Mouse (Mus musculus): ENCODE measurements around the gene Zp3. TPM values are rescaled to one million over a fixed set of nuclear protein-coding genes. Genes with fewer than 3 reads are reported as not detected.

Zp3 gene
- polyA plus RNA-seq, 1 experiment = 0.11 TPM

DNA sequence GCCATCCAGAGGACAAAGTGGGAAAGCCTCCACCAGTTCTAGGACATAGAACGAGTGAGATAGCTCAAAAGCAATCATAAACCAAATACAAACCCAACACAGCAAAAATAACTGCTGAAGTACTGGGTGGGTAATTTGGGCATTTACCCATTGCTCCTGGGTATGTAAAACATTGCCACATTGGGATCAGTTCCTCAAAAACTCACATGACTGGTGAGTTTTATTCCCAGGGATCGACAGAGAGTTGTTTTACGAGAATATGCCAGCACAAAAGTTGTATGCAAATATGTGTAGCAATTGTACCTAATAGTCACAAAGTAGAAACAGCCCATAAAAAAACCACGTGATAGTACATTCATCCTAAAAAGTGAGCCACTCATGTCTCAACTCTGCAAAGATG lies 55.0 kb downstream of the Zp3 start:
- H3K36me3 ChIP-seq (ENCODE audit: control insufficient read depth, insufficient read depth) = no peaks in the 10 kb centered on the region
- TF ChIP-seq SRF (IDR thresholded peaks at IDR 0.05; ENCODE audit: control insufficient read depth, insufficient read length, low read depth) = no peak
- no peaks in the 10 kb centered on the region for H3K27me3 ChIP-seq (ENCODE audit: control insufficient read depth, insufficient read depth, insufficient read length)
- H3K79me2 ChIP-seq (ENCODE audit: control insufficient read depth, insufficient read depth) = no peaks in the 10 kb centered on the region
- no peak overlapping the region for H3ac ChIP-seq (ENCODE audit: control insufficient read depth, insufficient read length)
- no peak overlapping the region for H3K4me2 ChIP-seq (ENCODE audit: low read depth)
- H3K4me3 ChIP-seq = no peak overlapping the region

DNA sequence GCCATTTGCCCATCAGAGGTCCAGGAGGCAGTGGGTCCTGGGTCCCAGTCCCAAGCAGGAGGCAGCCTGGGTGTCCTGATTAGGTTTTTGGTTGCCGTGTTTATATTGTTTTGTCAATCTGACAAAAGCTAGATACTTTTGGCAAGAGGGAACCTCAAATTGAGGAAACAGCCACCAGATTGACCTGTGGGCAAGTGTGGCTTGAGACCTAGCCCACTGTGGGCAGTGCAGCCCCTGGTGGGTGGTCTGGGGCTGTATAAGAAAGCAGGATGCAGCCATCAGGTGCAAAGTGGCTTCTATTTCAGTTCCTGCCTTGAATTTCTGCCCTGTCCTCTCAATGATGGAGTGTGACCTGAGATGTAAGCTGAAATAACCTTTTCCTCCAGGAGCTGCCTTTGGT lies 55.4 kb downstream of the Zp3 start:
- H3K79me2 ChIP-seq (ENCODE audit: control insufficient read depth, insufficient read depth) = no peaks in the 10 kb centered on the region

DNA sequence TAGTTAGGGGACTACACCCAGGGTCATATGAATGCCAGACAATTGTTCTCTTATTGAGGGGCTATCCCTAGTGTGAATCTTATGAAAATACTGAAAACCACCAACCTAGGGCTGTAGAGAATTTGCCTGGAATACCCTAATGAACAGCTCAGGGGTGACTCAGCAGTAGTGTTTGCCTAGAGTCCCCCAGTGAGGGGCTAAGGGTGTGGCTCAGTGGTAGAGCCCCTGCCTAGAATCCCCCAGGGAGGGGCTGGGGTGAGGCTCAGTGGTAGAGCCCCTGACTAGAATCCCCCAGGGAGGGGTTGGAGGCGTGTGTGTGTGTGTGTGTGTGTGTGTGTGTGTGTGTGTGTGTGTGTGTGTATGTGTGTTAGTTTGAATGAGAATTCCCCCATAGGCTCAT lies 56.8 kb downstream of the Zp3 start:
- TF ChIP-seq POLR2A (IDR thresholded peaks at IDR 0.05; ENCODE audit: insufficient read length, low read depth) = no peak
- TF ChIP-seq POLR2AphosphoS2 (IDR thresholded peaks at IDR 0.05; ENCODE audit: insufficient read length, low read depth) = no peak

More for the DNA sequence above, 55.4 kb downstream of the Zp3 start:
- TF ChIP-seq POLR2AphosphoS2 (IDR thresholded peaks at IDR 0.05; ENCODE audit: insufficient read length, low read depth) (no peak), CEBPB (IDR thresholded peaks at IDR 0.05; ENCODE audit: insufficient read depth, poor library complexity, severe bottlenecking) (no peak), MAX (IDR thresholded peaks at IDR 0.05; ENCODE audit: low read depth) (no peak), TCF12 (IDR thresholded peaks at IDR 0.05; ENCODE audit: insufficient read depth, poor library complexity, severe bottlenecking) (no peak), SRF (IDR thresholded peaks at IDR 0.05; ENCODE audit: control insufficient read depth, insufficient read length, low read depth) (no peak), TCF3 (IDR thresholded peaks at IDR 0.05; ENCODE audit: insufficient read length, low read depth) (no peak), USF1 (IDR thresholded peaks at IDR 0.05; ENCODE audit: low read depth) (no peak), E2F4 (IDR thresholded peaks at IDR 0.05; ENCODE audit: insufficient read depth) (no peak), REST (IDR thresholded peaks at IDR 0.05; ENCODE audit: insufficient read depth, insufficient read length) (no peak), POLR2A (IDR thresholded peaks at IDR 0.05; ENCODE audit: insufficient read length, low read depth) (no peak), MYOD1 (IDR thresholded peaks at IDR 0.05; ENCODE audit: control insufficient read depth in 1 of 3, insufficient read length in 2 of 3, low read depth in 2 of 3) (no peak), MYOG (IDR thresholded peaks at IDR 0.05; ENCODE audit: control insufficient read depth in 1 of 3, insufficient read depth in 1 of 3, insufficient read length in 2 of 3, low read depth in 2 of 3) (no peak)
- Histone ChIP-seq H3K27me3 (ENCODE audit: control insufficient read depth, insufficient read depth, insufficient read length) (no peaks in the 10 kb centered on the region), H3ac (ENCODE audit: control insufficient read depth, insufficient read length) (no peak overlapping the region), H3K36me3 (ENCODE audit: control insufficient read depth, insufficient read depth) (no peaks in the 10 kb centered on the region), H3K4me2 (ENCODE audit: low read depth) (no peak overlapping the region), H3K4me3 (no peak overlapping the region)

More for the DNA sequence above, 56.8 kb downstream of the Zp3 start:
- H3K4me2 ChIP-seq (ENCODE audit: low read depth) = no peak overlapping the region
- no peaks in the 10 kb centered on the region for H3K27me3 ChIP-seq (ENCODE audit: control insufficient read depth, insufficient read depth, insufficient read length)
- no peak overlapping the region for H3ac ChIP-seq (ENCODE audit: control insufficient read depth, insufficient read length)
- H3K79me2 ChIP-seq (ENCODE audit: control insufficient read depth, insufficient read depth) = no peaks in the 10 kb centered on the region
- H3K4me3 ChIP-seq = no peak overlapping the region
- no peaks in the 10 kb centered on the region for H3K36me3 ChIP-seq (ENCODE audit: control insufficient read depth, insufficient read depth)

Other genes with a start within 250 kb of the Zp3 start
- gene Tmem120a, start 235.7 kb upstream of the Zp3 start, polyA plus RNA-seq (2012; fragmentation: generic; extraction: Trizol) = 32.7 TPM
- 0.07 TPM for gene Styxl1, start 201.7 kb upstream of the Zp3 start, polyA plus RNA-seq (2012; fragmentation: generic; extraction: Trizol)
- gene Mdh2, start 201.6 kb upstream of the Zp3 start, polyA plus RNA-seq (2012; fragmentation: generic; extraction: Trizol) = 725 TPM
- not detected for gene Srrm3, start 173.2 kb upstream of the Zp3 start, polyA plus RNA-seq (2012; fragmentation: generic; extraction: Trizol)
- gene Hspb1, start 92.2 kb upstream of the Zp3 start, polyA plus RNA-seq (2012; fragmentation: generic; extraction: Trizol) = 622 TPM
- gene Ywhag, start 45.5 kb upstream of the Zp3 start, polyA plus RNA-seq (2012; fragmentation: generic; extraction: Trizol) = 244 TPM
- 2.4 TPM for gene Ssc4d, start 5.6 kb upstream of the Zp3 start, polyA plus RNA-seq (2012; fragmentation: generic; extraction: Trizol)
- 18.3 TPM for gene Dtx2, start 14.7 kb downstream of the Zp3 start, polyA plus RNA-seq (2012; fragmentation: generic; extraction: Trizol)
- gene Upk3b, start 58.4 kb downstream of the Zp3 start, polyA plus RNA-seq (2012; fragmentation: generic; extraction: Trizol) = not detected
- gene Upk3bl, start 74.4 kb downstream of the Zp3 start, polyA plus RNA-seq (2012; fragmentation: generic; extraction: Trizol) = not detected
- 26.9 TPM for gene Rasa4, start 103.8 kb downstream of the Zp3 start, polyA plus RNA-seq (2012; fragmentation: generic; extraction: Trizol)
- gene Polr2j, start 136.5 kb downstream of the Zp3 start, polyA plus RNA-seq (2012; fragmentation: generic; extraction: Trizol) = 139 TPM
- 31.7 TPM for gene Lrwd1, start 156.0 kb downstream of the Zp3 start, polyA plus RNA-seq (2012; fragmentation: generic; extraction: Trizol)
- 6.7 TPM for gene Alkbh4, start 156.0 kb downstream of the Zp3 start, polyA plus RNA-seq (2012; fragmentation: generic; extraction: Trizol)
- 18.2 TPM for gene Orai2, start 190.6 kb downstream of the Zp3 start, polyA plus RNA-seq (2012; fragmentation: generic; extraction: Trizol)
- 58.4 TPM for gene Prkrip1, start 218.9 kb downstream of the Zp3 start, polyA plus RNA-seq (2012; fragmentation: generic; extraction: Trizol)